Comparison of ENCODE assay signal across 8 mouse cellular contexts in genomic region chr13:92636910-92637275, GRCm38 (mm10). TPM values are rescaled to one million over a fixed set of nuclear protein-coding genes. Genes with fewer than 3 reads are reported as not detected.
DNase-seq lines count a peak whose midpoint lies in the region; ATAC-seq lines count a peak whose summit lies in the region.

No protein-coding gene starts in this region.

- peak; percentile 98 to 99 for ATAC-seq in hematopoietic stem cell, adult 5-6 weeks (replicated peaks in 1 of 2; ENCODE audit: insufficient read depth in 1 of 2, low FRiP score in 2 of 2, low TSS enrichment in 1 of 2, low read depth in 1 of 2, poor library complexity in 2 of 2, severe bottlenecking in 2 of 2)
- peak; percentile 89 for ATAC-seq in megakaryocyte, adult 5-6 weeks (ENCODE audit: poor library complexity, severe bottlenecking)

- DNase-seq in B cell, adult 2 months: peak; percentile 52 to 56
- DNase-seq in T-cell, adult 2 months (ENCODE audit: low spot score): peak; percentile 57
- peak; percentile 92 for DNase-seq in fibroblast of lung, adult 2 months (ENCODE audit: low read depth)
- peak; percentile 50 for DNase-seq in layer of hippocampus, adult 9-11 months
- DNase-seq in right cerebral cortex, postnatal 10 days (ENCODE audit: low spot score in 2 of 2): peak; percentile 46 to 61
- no peak for DNase-seq in cerebellum, adult 18-20 months

RNA-seq across cellular contexts. Expression of gene Serinc5, which starts 26.0 kb away (rescaled TPM):
- 9.2 and 14.4 TPM in 2 replicates for total RNA-seq in hematopoietic stem cell, adult 5-6 weeks (2017)
- total RNA-seq in megakaryocyte, adult 5-6 weeks (2015): 10.8 and 12.0 TPM in 2 replicates
- total RNA-seq in megakaryocyte, adult 5-6 weeks (2017): 9.7 and 11.8 TPM in 2 replicates

Comparison
In these comparisons a context has a peak if more than half of its experiments do, and no peak if none do; other contexts are left out.
1. DNase-seq: peak in B cell, adult 2 months (2 of 2), T-cell, adult 2 months (single experiment), fibroblast of lung, adult 2 months (single experiment), layer of hippocampus, adult 9-11 months (single experiment) and right cerebral cortex, postnatal 10 days (2 of 2); none in cerebellum, adult 18-20 months (0 of 2).